Mouse (Mus musculus) thymus, postnatal 0 days (tissue): ENCODE measurements around the gene Gm1979. TPM values are rescaled to one million over a fixed set of nuclear protein-coding genes. Genes with fewer than 3 reads are reported as not detected.
"Not testable (repeated sequence)": the region's sequence is repeated elsewhere in the genome, so short reads cannot be mapped to it uniquely, and the experiment has no call there.

ENCODE experiments used
- DNase-seq: peaks from one replicate; pipeline ENCODE4 v3.0.0-alpha.2; 2015; ENCODE audit warnings: low spot score
- polyA plus RNA-seq: library from polyadenylated mRNA; unstranded; fragments of >200 nt; fragmentation: Nextera tagmentation; extraction: Ambion mirVana; gene quantifications from 2 replicates; pipeline ENCODE4 v1.2.1, GENCODE M21; 2015

The Gm1979 gene
- polyA plus RNA-seq, result 0.09 TPM in 1 of 2 replicates, not detected in the other

DNA sequence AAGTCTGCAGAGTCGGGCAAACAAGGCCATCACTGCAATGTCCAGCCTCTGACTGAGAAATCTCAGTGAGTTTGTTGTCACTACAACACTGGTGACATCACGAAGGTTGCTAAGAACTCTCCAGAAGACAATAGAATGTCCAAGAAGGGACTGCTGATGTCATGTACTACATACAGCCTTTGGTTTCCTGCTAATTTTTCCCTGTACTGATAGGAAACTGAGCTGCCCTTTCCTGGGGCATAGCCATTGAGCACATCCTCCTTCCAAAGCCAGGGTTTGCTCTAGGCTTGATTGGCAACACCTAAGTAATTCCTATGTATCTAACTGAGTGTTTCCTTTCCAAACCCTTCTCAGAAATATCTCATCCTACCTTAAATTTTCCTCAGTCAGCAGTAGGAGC is at the start of gene Gm1979:
Gm1979 (minus strand) TSS at position 101 of the 400 bp plus-strand sequence.
- DNase-seq, result not testable (repeated sequence)

DNA sequence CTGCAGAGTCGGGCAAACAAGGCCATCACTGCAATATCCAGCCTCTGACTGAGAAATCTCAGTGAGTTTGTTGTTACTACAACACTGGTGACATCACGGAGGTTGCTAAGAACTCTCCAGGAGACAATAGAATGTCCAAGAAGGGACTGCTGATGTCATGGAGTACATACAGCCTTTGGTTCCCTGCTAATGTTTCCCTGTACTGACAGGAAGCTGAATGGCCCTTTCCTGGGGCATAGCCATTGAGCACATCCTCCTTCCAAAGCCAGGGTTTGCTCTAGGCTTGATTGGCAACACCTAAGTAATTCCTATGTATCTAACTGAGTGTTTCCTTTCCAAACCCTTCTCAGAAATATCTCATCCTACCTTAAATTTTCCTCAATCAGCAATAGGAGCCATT is 34.9 kb upstream of the Gm1979 start, which contains the start of gene Speer4a:
Speer4a (minus strand) TSS at position 101 of the 400 bp plus-strand sequence.
- DNase-seq, result not testable (repeated sequence)

DNA sequence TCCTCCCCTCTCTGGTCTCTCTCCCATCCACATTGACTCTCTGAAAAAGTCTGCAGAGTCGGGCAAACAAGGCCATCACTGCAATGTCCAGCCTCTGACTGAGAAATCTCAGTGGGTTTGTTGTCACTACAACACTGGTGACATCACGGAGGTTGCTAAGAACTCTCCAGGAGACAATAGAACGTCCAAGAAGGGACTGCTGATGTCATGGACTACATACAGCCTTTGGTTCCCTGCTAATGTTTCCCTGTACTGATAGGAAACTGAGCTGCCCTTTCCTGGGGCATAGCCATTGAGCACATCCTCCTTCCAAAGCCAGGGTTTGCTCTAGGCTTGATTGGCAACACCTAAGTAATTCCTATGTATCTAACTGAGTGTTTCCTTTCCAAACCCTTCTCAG is 18.2 kb upstream of the Gm1979 start, which contains the start of gene Gm5862:
Gm5862 (minus strand) TSS at position 101 of the 400 bp plus-strand sequence.
- not testable (repeated sequence) for DNase-seq

DNA sequence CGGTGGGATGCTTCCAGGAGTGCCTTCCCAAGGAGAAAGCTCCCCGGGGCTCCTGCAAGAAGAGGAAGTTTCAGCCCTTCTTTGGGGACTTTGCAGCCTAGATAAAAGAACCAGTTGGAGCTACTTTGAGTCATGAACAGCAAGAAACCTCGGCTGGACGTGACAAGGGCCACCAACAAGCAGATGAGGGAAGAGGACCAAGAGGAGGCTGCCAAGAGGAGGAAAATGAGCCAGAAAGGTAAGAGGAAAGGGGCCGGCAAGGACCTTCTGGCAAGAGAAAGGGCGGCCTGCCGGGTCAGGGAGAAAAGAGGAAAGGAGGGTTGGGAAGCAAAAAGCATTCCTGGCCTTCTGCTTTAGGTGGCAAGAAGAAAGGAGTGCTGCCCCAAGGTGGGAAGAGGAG is 3.1 kb upstream of the Gm1979 start:
- not testable (repeated sequence) for DNase-seq

GRCm38 (mm10) chr5:26006937-26007695 is 2.5 kb upstream of the Gm1979 start:
- not testable (repeated sequence) for DNase-seq

GRCm38 (mm10) chr5:25988550-25988949 is 16.0 kb downstream of the Gm1979 start, which contains the start of gene Gm21698:
Gene Gm21698, minus strand, starts transcription at chr5:25988650.
- not testable (repeated sequence) for DNase-seq

- not testable (repeated sequence) for DNase-seq
Observed at GRCm38 (mm10) chr5:25972563-25972962, 32.0 kb downstream of the Gm1979 start, which contains the start of gene Gm21680. Gene Gm21680, minus strand, starts transcription at chr5:25972663.

DNA sequence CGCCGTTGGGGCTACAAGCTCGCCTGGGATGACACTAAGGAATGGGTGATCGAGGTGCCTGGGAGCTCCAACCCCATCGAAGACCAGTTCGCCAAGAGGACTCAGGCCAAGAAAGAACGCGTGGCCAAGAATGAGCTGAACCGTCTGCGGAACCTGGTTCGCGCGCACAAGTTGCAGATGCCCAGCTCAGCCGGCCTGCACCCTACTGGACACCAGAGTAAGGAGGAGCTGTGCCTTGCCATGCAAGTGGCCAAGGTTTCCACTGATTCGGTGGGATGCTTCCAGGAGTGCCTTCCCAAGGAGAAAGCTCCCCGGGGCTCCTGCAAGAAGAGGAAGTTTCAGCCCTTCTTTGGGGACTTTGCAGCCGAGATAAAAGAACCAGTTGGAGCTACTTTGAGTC is 47.5 kb downstream of the Gm1979 start:
- DNase-seq, result not testable (repeated sequence)

DNA sequence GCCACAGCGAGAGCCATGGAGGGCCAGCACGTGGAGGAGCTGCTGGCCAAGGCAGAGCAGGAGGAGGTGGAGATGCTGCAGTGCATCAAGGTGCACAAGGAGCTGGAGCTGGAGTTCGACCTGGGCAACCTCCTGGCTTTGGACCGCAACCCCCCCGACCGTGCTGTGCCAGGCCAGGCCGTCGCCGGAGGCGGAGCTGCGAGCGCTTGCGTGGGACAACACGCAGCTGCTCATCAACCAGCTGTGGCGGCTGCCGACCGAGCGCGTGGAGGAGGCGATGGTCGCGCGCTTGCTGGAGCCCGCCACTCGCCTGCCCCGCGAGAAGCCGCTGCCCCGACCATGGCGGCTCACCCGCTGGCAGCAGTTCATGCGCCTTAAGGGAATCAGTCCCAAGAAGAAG is 48.0 kb downstream of the Gm1979 start:
- DNase-seq, result not testable (repeated sequence)

DNA sequence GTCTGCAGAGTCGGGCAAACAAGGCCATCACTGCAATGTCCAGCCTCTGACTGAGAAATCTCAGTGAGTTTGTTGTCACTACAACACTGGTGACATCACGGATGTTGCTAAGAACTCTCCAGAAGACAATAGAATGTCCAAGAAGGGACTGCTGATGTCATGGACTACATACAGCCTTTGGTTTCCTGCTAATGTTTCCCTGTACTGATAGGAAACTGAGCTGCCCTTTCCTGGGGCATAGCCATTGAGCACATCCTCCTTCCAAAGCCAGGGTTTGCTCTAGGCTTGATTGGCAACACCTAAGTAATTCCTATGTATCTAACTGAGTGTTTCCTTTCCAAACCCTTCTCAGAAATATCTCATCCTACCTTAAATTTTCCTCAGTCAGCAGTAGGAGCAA is 50.3 kb downstream of the Gm1979 start, which contains the start of gene Gm21671:
Gm21671 (minus strand) TSS at position 101 of the 400 bp plus-strand sequence.
- not testable (repeated sequence) for DNase-seq

Other genes starting within 250 kb of the Gm1979 start
- 1.3 and 1.9 TPM in 2 replicates for gene Actr3b, start 244.8 kb downstream of the Gm1979 start, polyA plus RNA-seq
- gene Gm21663, start 62.4 kb downstream of the Gm1979 start, polyA plus RNA-seq, result not detected in 2 replicates
- not detected in 2 replicates for gene Gm21671, start 50.4 kb downstream of the Gm1979 start, polyA plus RNA-seq
- gene Gm21680, start 32.1 kb downstream of the Gm1979 start, polyA plus RNA-seq, result not detected in 2 replicates
- gene Gm21698, start 16.1 kb downstream of the Gm1979 start, polyA plus RNA-seq, result 0.10 TPM in 1 of 2 replicates, not detected in the other
- not detected in 2 replicates for gene Gm5862, start 18.1 kb upstream of the Gm1979 start, polyA plus RNA-seq
- gene Speer4a, start 34.8 kb upstream of the Gm1979 start, polyA plus RNA-seq, result not detected in 2 replicates
- not detected in 2 replicates for gene Gm7347, start 53.8 kb upstream of the Gm1979 start, polyA plus RNA-seq
- not detected in 2 replicates for gene Gm10471, start 84.5 kb upstream of the Gm1979 start, polyA plus RNA-seq
- gene 5031410I06Rik, start 100.6 kb upstream of the Gm1979 start, polyA plus RNA-seq, result 0.09 TPM in 1 of 2 replicates, not detected in the other
- gene Gm10220, start 116.6 kb upstream of the Gm1979 start, polyA plus RNA-seq, result 0.05 TPM in 1 of 2 replicates, not detected in the other